ENCODE assay signal across 24 mouse cellular contexts in genomic region chr16:11833474-11833873, GRCm38 (mm10).
DNase-seq lines count a peak whose midpoint lies in the region; ATAC-seq and TF ChIP-seq lines count a peak whose summit lies in the region.
"Had no signal": no experiment of that assay in that cellular context is flagged by ENCODE, and none has a peak within 500 bp of the region (broad histone marks: within the 10 kb centered on the region; RNA-seq: fewer than 3 reads in every experiment).

No protein-coding gene starts in this region.

- no peak overlapping the region for H3K4me3 ChIP-seq in gastrocnemius, adult 2 months
- H3K4me3 ChIP-seq in kidney, embryonic 14.5 days (ENCODE audit: low read length), result no peak overlapping the region
- H3K4me3 ChIP-seq in kidney, embryonic 16.5 days (ENCODE audit: low read length), result no peak overlapping the region
- H3K4me3 ChIP-seq: embryonic facial prominence, embryonic 13.5 days; embryonic facial prominence, embryonic 15.5 days; erythroblast, embryonic 14.5 days; forebrain, embryonic 10.5 days; forebrain, embryonic 12.5 days had no signal

- H3K36me3 ChIP-seq in kidney, embryonic 14.5 days (ENCODE audit: control insufficient read depth, insufficient read depth, low read length), result no peaks in the 10 kb centered on the region
- H3K36me3 ChIP-seq in kidney, embryonic 16.5 days (ENCODE audit: insufficient read depth, low read length), result no peaks in the 10 kb centered on the region
- H3K36me3 ChIP-seq: embryonic facial prominence, embryonic 13.5 days; embryonic facial prominence, embryonic 15.5 days; forebrain, embryonic 10.5 days; forebrain, embryonic 12.5 days had no signal

- H3K9me3 ChIP-seq in kidney, embryonic 14.5 days (ENCODE audit: control insufficient read depth, low read length), result no peaks in the 10 kb centered on the region
- no peaks in the 10 kb centered on the region for H3K9me3 ChIP-seq in kidney, embryonic 16.5 days (ENCODE audit: low read length)
- H3K9me3 ChIP-seq: embryonic facial prominence, embryonic 13.5 days; embryonic facial prominence, embryonic 15.5 days; forebrain, embryonic 10.5 days; forebrain, embryonic 12.5 days had no signal

- peak; percentile 38 for DNase-seq in gastrocnemius, adult 2 months
- DNase-seq in gastrocnemius, postnatal 10 days, result no peak
- no peak for DNase-seq in kidney, adult 11 months
- no peak for DNase-seq in kidney, postnatal 4 days
- peak; percentile 68 for DNase-seq in skeletal muscle tissue, adult 2 months (ENCODE audit: low read depth, low spot score)
- no peak for DNase-seq in layer of hippocampus, adult 11-12 months (ENCODE audit: low spot score)
- DNase-seq: adrenal gland, adult 2 months; adrenal gland, postnatal 10 days; adrenal gland, postnatal 25 days; cerebellum, adult 11 months; cerebellum, adult 18-20 months; cerebellum, adult 8-10 months; cerebellum, adult 9-11 months; cerebellum, postnatal 14 days; cerebellum, postnatal 36 days; embryo, embryonic 11 days had no signal

- intact Hi-C loops in gastrocnemius, adult 2 months (cut with DNase I), result no loop called here

- 10% methylated on average over 1 of the region's 1 CpGs for WGBS in kidney, embryonic 14.5 days
- 38% methylated on average over 1 of the region's 1 CpGs for WGBS in kidney, embryonic 16.5 days

- no peak for TF ChIP-seq CTCF in gastrocnemius, adult 2 months (IDR thresholded peaks at IDR 0.05)

- H3K27me3 ChIP-seq in kidney, embryonic 14.5 days (ENCODE audit: control insufficient read depth, insufficient read depth, low read length), result no peaks in the 10 kb centered on the region
- no peaks in the 10 kb centered on the region for H3K27me3 ChIP-seq in kidney, embryonic 16.5 days (ENCODE audit: insufficient read depth, low read length)
- H3K27me3 ChIP-seq: embryonic facial prominence, embryonic 13.5 days; embryonic facial prominence, embryonic 15.5 days; forebrain, embryonic 12.5 days had no signal

- H3K9ac ChIP-seq in kidney, embryonic 14.5 days (ENCODE audit: low read depth, low read length), result no peak overlapping the region
- H3K9ac ChIP-seq in kidney, embryonic 16.5 days (replicated peaks; ENCODE audit: low read length), result no peak overlapping the region
- H3K9ac ChIP-seq: embryonic facial prominence, embryonic 13.5 days; embryonic facial prominence, embryonic 15.5 days; forebrain, embryonic 12.5 days had no signal

- no peaks in the 10 kb centered on the region for H3K4me1 ChIP-seq in kidney, embryonic 14.5 days (ENCODE audit: control insufficient read depth, insufficient read depth, low read length)
- H3K4me1 ChIP-seq in kidney, embryonic 16.5 days (ENCODE audit: insufficient read depth, low read length), result no peaks in the 10 kb centered on the region
- H3K4me1 ChIP-seq: embryonic facial prominence, embryonic 13.5 days; embryonic facial prominence, embryonic 15.5 days; forebrain, embryonic 10.5 days; forebrain, embryonic 12.5 days had no signal

- H3K4me2 ChIP-seq in kidney, embryonic 14.5 days (replicated peaks; ENCODE audit: low read depth, low read length), result no peak overlapping the region
- no peak overlapping the region for H3K4me2 ChIP-seq in kidney, embryonic 16.5 days (replicated peaks; ENCODE audit: low read depth, low read length)
- H3K4me2 ChIP-seq: embryonic facial prominence, embryonic 13.5 days; embryonic facial prominence, embryonic 15.5 days; forebrain, embryonic 12.5 days had no signal

- peak; percentile 66; the same call in 1 of the 2 replicates for ATAC-seq in kidney, embryonic 14.5 days (ENCODE audit: low FRiP score, low TSS enrichment)
- 0 out of 2 replicates have a peak, but pooled peaks have one; percentile 49 for ATAC-seq in kidney, embryonic 16.5 days (ENCODE audit: low FRiP score, low TSS enrichment)
- ATAC-seq: forebrain, embryonic 14.5 days had no signal

- H3K27ac ChIP-seq in gastrocnemius, adult 2 months, result peak overlapping the region; percentile 75
- H3K27ac ChIP-seq in kidney, embryonic 14.5 days (ENCODE audit: low read depth, low read length), result no peak overlapping the region
- H3K27ac ChIP-seq in kidney, embryonic 16.5 days (ENCODE audit: low read length), result no peak overlapping the region
- H3K27ac ChIP-seq: embryonic facial prominence, embryonic 13.5 days; embryonic facial prominence, embryonic 15.5 days; forebrain, embryonic 10.5 days; forebrain, embryonic 12.5 days had no signal

Comparison
In these comparisons a context has a peak if more than half of its experiments do, and no peak if none do; other contexts are left out.
1. DNase-seq: peak in gastrocnemius, adult 2 months (single experiment) and skeletal muscle tissue, adult 2 months (single experiment); none in gastrocnemius, postnatal 10 days (single experiment), kidney, adult 11 months (single experiment), kidney, postnatal 4 days (0 of 2) and layer of hippocampus, adult 11-12 months (single experiment).